Mouse (Mus musculus): ENCODE data around the gene Tmem183a. TPM values are rescaled to one million over a fixed set of nuclear protein-coding genes. Genes with fewer than 3 reads are reported as not detected.

Gene Tmem183a
- total and polyA plus RNA-seq, 2 experiments from 2014 or later = 30.1 to 59.8 TPM

DNA sequence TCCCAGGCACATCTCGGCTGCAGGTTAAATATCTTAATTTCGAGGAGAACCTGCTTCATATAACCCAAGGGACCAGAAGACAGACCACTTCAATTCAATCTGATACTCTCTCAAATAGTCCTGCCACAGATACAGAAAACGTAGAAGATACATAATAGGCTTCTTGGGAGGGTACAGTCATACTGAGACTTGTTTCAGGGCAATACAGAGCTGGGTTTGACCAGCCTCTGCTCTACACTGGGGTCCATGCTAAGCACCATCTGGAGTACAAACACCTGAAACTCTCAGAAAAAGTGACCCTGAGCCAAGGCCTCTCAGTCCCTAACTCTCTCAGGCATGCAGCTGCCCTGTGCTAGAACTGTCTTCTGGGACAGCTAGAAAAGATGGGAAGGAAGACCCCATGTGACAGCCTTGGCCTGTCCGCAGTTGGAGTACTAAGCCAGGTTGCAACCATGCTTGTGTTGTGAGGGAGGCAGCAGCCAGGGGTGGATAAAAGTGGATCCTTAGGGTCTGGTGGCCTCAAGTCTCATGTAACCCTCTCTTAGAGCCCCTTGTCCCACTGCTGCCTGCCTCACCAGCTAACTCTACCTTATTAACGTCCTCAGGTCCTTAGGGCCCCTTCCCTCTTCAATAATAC lies 20.0 kb downstream of the Tmem183a start:
- 59% methylated on average over 5 of the region's 5 CpGs for WGBS
- H3K9me3 ChIP-seq (replicated peaks; ENCODE audit: control insufficient read depth, low read length) = no peaks in the 10 kb centered on the region
- no peak overlapping the region for H3K9ac ChIP-seq (replicated peaks; ENCODE audit: low read depth, low read length)
- no peak overlapping the region for H3K4me3 ChIP-seq (ENCODE audit: low read depth, low read length)
- no peaks in the 10 kb centered on the region for H3K27me3 ChIP-seq (ENCODE audit: control insufficient read depth, insufficient read depth, low read length)
- TF ChIP-seq CTCF (IDR thresholded peaks at IDR 0.05; ENCODE audit: low read depth) (no peak), EP300 (IDR thresholded peaks at IDR 0.05; ENCODE audit: low read depth) (no peak)
- peaks cover 10% of the 10 kb centered on the region for H3K36me3 ChIP-seq (replicated peaks; ENCODE audit: control insufficient read depth, insufficient read depth, low read length)
- H3K27ac ChIP-seq (ENCODE audit: low read depth) = peak overlapping the region; percentile 85
- peak overlapping the region; percentile 78 for H3K4me2 ChIP-seq (ENCODE audit: low read depth, low read length)
- DNase-seq (ENCODE audit: low spot score) (no peak), ATAC-seq (ENCODE audit: insufficient read depth, low read depth) (no peak)
- peaks cover 26% of the 10 kb centered on the region for H3K4me1 ChIP-seq (ENCODE audit: control insufficient read depth, insufficient read depth)

DNA sequence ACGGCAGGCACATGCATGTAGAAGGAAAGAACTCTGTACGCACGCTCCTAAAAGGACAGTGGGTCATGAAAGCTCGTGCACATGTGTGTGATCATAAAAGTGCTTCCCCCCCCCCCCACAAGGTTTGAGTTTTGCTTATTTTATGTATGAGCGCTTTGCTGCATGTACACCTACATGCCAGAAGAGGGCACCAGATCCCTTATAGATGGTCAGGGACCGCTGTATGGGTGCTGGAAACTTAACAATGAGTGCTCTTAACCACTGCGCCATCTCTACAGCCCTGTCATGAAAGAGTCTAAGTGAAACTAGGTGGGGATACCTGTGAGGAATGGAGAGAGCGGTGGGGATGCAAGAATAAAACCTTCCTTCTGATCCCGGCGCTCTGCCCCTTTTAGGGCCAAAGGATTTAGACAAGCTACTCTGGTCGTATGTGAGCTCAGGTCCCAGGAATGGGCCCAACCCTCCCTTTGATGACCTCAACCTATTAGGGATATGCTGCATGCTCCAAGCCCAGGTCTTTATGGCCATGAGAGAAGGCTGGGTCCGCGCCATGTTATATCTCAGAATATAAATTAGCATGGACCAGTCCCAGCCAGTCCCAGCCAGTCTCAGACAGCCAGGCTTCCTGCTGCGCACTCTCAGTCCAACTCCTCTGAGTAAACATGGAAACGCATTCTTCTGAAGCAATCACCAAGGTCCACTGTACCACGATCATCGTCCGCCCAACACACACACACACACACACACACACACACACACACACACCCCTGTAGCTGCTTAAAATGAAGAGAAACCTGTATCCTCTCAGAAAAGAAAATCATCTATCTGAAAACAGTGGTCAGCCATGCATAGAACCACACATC lies 21.8 kb downstream of the Tmem183a start:
- Histone ChIP-seq H3K27me3 (ENCODE audit: control insufficient read depth, insufficient read depth, low read length) (no peaks in the 10 kb centered on the region), H3K9ac (replicated peaks; ENCODE audit: low read depth, low read length) (no peak overlapping the region), H3K4me3 (ENCODE audit: low read depth, low read length) (no peak overlapping the region), H3K4me2 (ENCODE audit: low read depth, low read length) (no peak overlapping the region), H3K9me3 (replicated peaks; ENCODE audit: control insufficient read depth, low read length) (no peaks in the 10 kb centered on the region), H3K4me1 (ENCODE audit: control insufficient read depth, insufficient read depth) (peaks cover 33% of the 10 kb centered on the region), H3K36me3 (replicated peaks; ENCODE audit: control insufficient read depth, insufficient read depth, low read length) (no peaks in the 10 kb centered on the region), H3K27ac (ENCODE audit: low read depth) (no peak overlapping the region)
- ATAC-seq (ENCODE audit: insufficient read depth, low read depth) (no peak), DNase-seq (ENCODE audit: low spot score) (no peak)
- WGBS = 92% methylated on average over 18 of the region's 18 CpGs
- TF ChIP-seq EP300 (IDR thresholded peaks at IDR 0.05; ENCODE audit: low read depth) (no peak), CTCF (IDR thresholded peaks at IDR 0.05; ENCODE audit: low read depth) (peak; percentile 21; the same call in 1 of the 2 replicates)

DNA sequence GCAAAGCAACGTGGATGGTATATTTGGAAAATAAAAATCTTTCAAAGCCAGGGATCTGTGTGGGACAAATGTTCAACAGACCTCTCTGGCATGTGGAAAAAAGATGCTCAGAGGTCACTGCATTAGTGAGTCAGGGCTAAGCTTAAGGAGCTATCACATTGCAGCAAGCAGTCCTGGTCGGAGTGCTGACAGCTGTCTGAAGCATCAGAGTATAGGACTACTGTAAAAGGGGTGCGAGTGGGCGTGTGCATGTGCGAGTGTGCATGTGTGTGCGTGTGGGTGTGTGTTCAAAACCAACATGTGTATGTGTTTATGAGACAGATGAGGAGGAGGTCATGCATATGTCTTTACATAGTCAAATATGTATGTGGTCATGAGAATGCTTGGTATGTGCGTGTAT lies 22.6 kb downstream of the Tmem183a start:
- Histone ChIP-seq H3K4me1 (ENCODE audit: control insufficient read depth, insufficient read depth) (peaks cover 38% of the 10 kb centered on the region), H3K27ac (ENCODE audit: low read depth) (peak overlapping the region; percentile 22; the same call in 1 of the 2 replicates), H3K9me3 (replicated peaks; ENCODE audit: control insufficient read depth, low read length) (no peaks in the 10 kb centered on the region), H3K27me3 (ENCODE audit: control insufficient read depth, insufficient read depth, low read length) (no peaks in the 10 kb centered on the region), H3K36me3 (replicated peaks; ENCODE audit: control insufficient read depth, insufficient read depth, low read length) (no peaks in the 10 kb centered on the region), H3K4me3 (ENCODE audit: low read depth, low read length) (no peak overlapping the region), H3K4me2 (ENCODE audit: low read depth, low read length) (no peak overlapping the region), H3K9ac (replicated peaks; ENCODE audit: low read depth, low read length) (no peak overlapping the region)
- no peak for ATAC-seq (ENCODE audit: insufficient read depth, low read depth)
- WGBS = 47% methylated on average over 7 of the region's 7 CpGs
- TF ChIP-seq CTCF (IDR thresholded peaks at IDR 0.05; ENCODE audit: low read depth) (no peak), EP300 (IDR thresholded peaks at IDR 0.05; ENCODE audit: low read depth) (no peak)
- DNase-seq (ENCODE audit: low spot score) = no peak

DNA sequence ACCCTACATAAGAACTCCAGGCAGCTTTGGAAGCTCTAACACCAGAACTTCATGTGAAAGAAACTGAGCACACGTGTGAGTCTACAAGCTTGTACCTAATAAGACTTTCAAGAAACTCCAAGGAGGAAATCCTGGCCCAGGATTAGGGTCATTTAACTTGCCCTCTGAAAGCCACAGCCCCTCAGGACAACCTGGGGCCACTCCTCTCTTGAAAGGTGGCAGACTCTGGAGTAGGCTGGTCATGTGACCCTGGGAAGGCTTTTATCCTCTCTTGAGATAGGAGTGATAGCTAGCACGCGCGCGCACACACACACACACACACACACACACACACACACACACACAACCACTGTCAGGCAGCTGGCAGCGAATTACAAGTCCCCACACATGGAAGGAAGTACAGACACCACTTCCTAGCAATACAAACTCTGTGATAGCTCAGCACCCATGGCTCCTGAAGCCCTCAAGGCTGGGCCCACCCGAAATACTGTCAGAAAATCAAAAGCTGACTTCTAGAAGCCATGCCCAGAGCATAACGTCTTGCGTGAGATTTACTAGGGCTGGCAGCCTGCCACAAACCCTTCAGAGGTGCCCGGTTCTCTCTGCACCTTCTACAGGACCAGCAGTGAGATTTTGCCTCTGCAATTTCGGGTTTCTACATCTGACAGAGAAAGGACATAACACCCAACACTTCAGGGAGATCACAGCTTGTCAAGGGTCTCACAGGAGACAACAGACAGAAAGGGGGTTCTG lies 24.6 kb downstream of the Tmem183a start:
- no peak overlapping the region for H3K9ac ChIP-seq (replicated peaks; ENCODE audit: low read depth, low read length)
- TF ChIP-seq EP300 (IDR thresholded peaks at IDR 0.05; ENCODE audit: low read depth) (no peak), CTCF (IDR thresholded peaks at IDR 0.05; ENCODE audit: low read depth) (no peak)
- no peak overlapping the region for H3K4me3 ChIP-seq (ENCODE audit: low read depth, low read length)
- H3K27ac ChIP-seq (ENCODE audit: low read depth) = no peak overlapping the region
- no peaks in the 10 kb centered on the region for H3K36me3 ChIP-seq (replicated peaks; ENCODE audit: control insufficient read depth, insufficient read depth, low read length)
- H3K4me2 ChIP-seq (ENCODE audit: low read depth, low read length) = no peak overlapping the region
- ATAC-seq (ENCODE audit: insufficient read depth, low read depth) = no peak
- no peaks in the 10 kb centered on the region for H3K27me3 ChIP-seq (ENCODE audit: control insufficient read depth, insufficient read depth, low read length)
- no peaks in the 10 kb centered on the region for H3K9me3 ChIP-seq (replicated peaks; ENCODE audit: control insufficient read depth, low read length)
- WGBS = 50% methylated on average over 11 of the region's 11 CpGs
- DNase-seq (ENCODE audit: low spot score) = no peak
- peaks cover 50% of the 10 kb centered on the region for H3K4me1 ChIP-seq (ENCODE audit: control insufficient read depth, insufficient read depth)

All from heart, postnatal 0 days (tissue).